Mouse (Mus musculus) activated CD4-positive, CD25-positive, alpha-beta regulatory T cell, adult 4 months (primary cell): ENCODE measurements around the gene Galnt12. TPM values are rescaled to one million over a fixed set of nuclear protein-coding genes. Genes with fewer than 3 reads are reported as not detected.
"Not testable (repeated sequence)": the region's sequence is repeated elsewhere in the genome, so short reads cannot be mapped to it uniquely, and the experiment has no call there.

ENCODE experiments used
- ATAC-seq: one replicate; pipeline ENCODE4 v1.8.0; 2017
- polyA plus RNA-seq, 2 experiments: library from polyadenylated mRNA; unstranded; fragments of 100-300 nt; shearing (Covaris generic); gene quantifications; one replicate each; pipeline ENCODE4 v1.2.1; 2017

Gene Galnt12
- 1 to 10 TPM; 4.4 to 8.1 TPM for polyA plus RNA-seq

DNA sequence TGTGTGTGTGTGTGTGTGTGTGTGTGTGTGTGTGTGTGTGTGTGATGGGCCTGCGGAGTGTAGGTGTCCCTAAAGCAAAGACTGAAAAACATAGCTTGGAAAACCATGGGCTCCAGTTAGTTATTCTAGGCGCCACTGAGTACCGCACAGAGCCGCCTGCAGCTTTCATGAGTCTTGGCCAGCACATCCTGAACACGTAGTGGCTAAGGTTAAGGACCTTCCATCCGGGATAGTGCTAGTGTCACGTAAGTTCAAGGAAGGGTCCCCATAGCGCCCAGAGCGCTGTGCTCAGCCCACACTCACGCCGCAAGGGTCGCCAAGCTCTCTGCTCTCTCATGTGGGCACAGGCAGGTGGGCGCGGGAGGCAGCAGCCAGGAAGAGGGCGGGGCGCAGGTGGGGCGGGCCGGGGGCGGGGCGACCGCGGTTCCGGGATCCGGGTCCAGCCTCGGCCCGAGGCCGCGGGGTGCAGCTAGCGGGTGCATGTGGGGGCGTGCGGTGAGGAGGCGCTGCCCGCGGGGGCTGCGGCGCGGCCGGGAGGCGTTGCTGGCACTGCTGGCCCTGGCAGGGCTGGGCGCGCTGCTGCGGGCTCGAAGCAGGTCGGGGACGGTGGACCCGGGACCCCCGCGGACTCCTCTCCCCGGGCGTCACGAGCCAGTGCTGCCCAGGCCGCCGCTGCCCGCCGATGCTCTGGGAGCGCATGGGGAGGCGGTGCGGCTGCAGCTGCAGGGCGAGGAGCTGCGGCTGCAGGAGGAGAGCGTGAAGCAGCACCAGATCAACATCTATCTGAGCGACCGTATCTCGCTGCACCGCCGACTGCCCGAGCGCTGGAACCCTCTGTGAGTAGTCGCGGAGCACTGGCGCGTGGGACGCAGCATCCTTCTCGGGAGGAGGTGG lies at the start of gene Galnt12:
Galnt12 (plus strand) TSS at position 417 of the 894 bp plus-strand sequence.
- peak; percentile 74 for ATAC-seq

DNA sequence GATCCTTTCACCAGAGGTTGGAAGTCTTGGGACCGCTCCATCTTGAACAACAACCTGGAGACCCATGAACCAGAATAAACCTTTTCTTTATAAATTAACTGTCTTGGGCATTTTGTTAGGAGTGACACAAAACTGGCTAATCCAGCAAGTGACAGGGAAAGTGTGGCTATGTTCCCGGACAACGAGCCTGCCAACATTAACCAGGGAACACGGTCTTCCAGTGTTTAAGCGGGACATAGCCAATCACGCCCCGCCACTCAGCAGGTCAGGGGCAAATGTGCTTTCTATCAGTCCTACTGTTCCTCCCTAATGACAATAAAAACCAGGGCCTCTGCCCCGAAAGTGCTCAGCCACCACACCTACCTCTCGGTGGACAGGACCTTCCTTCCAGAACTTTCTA lies 47.8 kb upstream of the Galnt12 start:
- no peak for ATAC-seq

DNA sequence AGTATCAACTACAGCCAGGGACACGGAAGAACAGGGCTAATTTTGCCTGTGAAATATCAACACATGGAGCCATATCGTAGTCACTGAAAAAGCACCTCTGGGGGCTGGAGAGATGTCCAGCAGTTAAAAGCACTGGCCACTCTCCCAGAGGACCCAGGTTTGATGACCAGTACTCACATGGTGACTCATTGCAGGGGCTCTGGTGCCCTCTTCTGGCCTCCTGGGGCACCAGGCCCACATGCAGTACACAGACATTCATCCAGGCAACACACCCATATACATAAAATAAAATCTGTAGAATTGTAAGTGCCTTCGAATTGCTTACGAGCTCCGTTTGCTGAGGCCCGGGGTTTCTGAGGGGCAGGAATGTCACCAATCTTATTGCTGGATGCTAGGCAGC lies 44.7 kb upstream of the Galnt12 start:
- ATAC-seq, result no peak

DNA sequence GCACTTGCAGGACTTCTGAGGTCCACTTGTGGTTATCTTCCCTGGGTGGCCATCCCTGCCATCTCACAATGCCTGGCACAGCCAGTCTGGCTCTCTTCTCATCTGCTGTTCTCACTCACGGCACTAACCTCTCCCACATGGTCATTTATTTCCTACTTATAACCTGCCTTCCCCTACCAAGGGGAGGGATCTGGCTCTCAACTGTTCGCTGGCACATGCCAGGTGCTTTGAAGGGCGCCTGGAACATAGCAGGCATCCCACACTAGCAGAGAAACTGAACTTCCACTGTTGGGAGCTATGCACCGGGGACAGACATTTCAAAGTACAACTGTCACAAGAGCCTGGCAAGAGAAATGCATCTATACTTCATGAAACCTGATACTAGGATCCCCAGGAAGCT lies 43.9 kb upstream of the Galnt12 start:
- ATAC-seq, result no peak

DNA sequence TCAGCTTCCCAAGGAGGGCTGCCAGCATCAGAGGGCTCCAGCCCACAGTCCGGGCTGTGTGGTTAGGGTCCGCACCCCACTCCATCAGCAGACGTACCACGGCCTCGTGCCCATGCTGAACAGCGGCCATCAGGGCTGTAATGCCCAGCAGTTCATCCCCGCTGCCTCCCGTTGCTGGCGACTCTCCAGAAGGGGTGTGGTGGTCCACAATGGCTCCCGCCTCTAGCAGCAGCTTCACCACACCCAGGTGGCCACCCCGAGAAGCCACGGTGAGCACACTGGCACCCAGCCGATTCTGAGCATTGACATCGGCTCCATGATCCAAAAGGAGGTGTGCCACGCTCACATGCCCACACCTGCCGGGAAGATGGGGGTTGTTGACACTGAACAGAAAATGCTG lies 42.5 kb upstream of the Galnt12 start:
- ATAC-seq, result no peak

DNA sequence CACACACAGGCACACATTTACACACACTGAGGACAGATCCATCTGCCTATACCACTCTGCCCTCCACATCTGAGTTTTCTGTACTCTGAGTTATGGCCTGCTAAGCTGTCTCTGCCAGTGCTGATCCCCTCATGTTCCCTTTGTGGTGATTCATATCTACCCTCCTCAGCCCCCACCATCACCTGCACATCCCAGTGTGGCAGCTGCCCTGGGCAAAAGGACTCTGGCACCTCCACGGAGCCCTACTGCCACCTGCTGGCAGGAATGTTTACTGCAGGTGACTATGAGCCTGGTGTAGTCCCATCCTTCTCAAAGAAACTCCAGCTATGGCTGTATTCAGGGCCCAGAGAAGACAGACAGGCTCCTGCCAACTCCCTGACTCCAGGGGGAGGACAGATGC lies 41.5 kb upstream of the Galnt12 start:
- ATAC-seq, result peak; percentile 52

DNA sequence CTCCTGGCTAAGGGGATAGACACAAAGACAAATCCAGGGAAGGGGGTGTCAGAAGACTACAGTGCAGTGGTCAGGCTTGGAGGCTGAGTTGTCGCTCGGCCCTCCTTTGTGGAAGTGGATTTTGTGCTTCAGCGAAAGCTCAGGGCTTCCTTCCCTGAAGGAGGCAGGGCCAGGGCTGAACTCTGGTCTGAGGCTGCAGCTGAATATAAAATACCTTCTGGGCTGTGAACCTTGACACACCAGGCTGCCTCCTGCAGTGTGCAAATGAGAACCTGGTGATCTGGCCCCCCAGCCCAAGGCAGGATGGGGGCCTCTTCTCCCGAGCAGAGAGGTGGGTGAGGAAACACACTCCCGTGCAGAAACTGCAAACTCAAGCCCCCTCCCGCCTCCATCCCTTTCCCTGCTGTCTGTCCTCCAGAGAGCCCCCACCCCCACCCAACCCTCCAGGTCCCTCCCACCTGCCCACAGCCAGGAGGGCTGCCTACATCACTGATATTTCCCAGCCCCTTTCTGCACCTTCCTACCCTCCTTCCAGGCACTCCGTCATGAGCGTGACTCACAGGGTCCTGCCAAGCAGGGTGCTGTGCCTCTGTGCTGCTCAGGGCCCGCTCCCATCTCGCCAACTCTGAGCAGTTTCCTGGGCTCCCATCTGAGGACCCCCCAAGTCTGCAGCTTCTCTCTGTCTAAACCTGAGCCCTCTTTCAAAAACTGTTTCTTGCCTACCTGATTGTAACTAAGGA lies 40.9 kb upstream of the Galnt12 start:
- no peak for ATAC-seq

DNA sequence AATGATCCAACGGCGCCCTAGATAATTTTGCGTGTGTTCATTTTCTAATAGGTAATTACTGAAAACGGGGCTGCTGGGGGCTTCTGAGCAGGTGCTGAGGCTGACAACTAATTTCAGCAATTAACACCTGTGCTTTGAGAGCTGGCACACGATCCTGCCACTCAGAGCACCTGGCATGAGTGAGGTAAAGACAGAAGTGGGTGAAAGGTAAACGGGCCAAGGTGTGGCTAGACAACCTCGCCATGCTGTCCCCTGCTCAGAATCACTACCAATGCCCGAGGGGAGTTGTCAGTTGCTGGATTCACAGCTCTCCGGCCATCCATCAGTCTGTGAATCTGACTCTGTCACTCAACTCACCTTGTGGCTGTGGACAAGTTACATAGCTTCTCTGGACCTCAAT lies 39.8 kb upstream of the Galnt12 start:
- no peak for ATAC-seq

DNA sequence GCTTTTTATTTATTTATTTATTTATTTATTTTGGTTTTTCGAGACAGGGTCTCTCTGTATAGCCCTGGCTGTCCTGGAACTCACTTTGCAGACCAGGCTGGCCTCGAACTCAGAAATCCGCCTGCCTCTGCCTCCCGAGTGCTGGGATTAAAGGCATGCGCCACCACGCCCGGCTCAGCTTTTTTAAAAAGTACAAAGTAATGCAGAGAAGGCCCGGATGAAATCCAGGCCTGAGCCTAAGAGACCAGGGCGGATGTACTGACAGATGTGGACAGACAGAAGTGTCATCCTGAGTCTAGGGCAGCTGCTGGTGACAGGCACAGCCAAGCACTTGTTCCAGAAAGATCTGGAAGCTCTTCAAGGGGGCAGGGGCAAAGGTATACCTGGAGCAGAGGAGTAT lies 36.5 kb upstream of the Galnt12 start:
- not testable (repeated sequence) for ATAC-seq

DNA sequence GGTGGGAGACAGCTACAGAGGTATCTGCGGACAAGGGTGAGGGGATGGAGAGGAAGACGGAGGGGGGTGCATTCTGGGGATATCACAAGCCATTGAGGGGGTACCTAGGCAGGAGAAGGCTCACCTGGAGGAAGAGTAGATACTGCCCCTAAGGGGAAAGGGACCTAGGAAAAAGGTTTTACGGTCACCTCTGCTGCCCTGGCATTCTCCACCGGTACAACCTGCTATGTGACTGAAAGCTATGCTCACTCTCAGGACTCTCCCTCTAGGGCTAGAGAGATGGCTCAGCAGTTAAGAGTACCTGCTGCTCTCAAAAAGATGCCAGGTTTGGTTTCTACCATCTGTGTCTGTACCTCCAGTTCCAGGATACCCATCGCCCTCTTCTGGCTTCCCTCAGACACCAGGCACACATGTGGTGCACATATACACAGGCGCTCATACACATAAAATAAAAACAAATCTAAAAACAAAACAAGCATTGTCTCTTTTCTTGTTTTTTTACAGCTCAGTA lies 36.1 kb upstream of the Galnt12 start:
- no peak for ATAC-seq

DNA sequence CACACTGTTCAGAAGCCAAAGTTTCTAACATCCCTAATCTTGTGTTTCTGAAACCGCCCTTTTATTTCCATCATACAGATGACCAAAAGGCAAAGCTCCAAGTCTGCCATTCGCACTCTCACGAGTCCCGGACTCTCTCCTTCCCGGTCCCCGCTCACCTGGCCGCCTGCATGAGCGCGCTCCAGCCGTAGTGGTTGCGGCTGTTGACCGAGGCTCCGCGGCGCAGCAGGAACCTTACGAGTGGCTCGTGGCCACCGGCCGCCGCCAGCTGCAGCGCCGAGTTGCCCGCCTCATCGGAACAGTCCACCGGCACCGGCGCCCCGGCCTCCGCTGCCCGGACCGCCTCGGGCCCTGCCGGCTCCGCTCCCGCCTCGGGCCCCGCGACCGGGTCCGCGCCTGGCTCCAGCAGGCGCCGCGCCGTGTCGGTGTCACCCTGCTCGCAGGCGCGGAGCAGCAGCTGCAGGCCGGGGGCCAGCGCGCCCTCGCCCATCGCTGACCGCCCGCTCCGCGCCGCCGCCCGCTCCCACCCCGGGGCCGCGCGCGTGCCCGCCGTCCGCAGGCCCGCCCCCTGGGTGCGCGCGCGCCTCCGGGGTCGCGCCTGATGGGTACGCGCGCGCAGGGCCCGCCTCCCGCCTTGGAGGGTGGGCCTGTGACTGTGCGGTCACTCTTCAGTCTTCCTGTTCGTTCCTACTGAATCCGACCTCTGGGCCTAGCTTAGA lies 34.8 kb upstream of the Galnt12 start, which contains the start of gene Anks6:
Anks6 (minus strand) TSS at position 637 of the 719 bp plus-strand sequence.
- ATAC-seq, result no peak

DNA sequence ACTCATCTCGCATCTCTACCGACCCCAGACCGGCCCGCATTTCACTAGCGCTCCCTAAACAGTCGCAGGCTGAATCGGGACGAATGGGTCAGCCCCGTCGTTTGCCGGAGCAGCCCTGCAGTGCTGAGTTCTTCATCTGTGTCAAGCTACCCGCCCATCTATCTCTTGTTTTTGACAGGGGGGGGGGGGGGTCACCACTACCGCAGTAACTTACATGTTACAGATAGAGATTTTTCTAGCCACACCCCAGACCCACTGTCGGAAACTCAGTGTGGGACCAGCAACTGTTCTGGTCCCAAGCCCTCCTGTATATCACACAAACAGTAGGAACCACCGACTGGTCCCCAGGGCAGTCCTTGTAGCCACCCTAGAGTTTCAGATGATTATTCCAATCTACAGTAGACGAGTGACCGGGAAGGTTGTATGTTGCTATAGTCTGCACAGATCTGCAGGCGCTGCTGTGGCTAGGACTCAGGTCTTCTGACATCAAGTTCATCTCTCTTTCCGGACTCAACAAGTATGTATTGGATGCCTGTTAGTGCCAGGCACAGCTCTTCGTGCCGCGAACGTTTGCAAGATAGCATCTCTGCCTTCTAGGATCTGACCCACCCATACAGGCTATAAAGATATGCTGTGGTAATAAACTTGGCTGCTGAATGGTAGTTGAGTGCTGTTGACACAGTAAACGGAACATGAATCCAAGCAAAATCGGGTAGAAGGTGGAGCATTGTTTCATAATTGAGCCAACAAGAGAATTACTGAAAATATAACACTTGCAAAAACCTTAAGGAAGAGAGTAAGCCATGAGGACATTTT lies 34.0 kb upstream of the Galnt12 start:
- no peak for ATAC-seq

DNA sequence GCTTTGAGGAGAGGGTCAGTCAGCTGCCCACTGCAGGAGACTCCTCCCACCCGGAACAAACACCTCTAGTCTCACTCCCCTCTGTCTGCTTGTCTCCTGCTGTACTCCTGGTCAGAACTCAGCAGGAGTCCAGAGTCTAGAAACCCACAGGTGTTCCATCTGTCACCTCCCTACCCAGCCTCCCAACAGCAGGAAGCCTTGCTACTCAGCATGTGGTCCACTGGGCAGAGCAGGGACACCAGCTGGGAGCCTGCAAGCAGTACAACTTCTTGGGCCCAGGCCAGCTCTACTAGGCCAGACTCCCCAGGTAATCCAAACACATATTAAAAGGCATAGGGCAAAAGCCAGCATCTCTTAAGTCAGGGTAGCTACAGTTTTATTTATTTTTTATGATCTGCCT lies 30.8 kb upstream of the Galnt12 start:
- no peak for ATAC-seq

DNA sequence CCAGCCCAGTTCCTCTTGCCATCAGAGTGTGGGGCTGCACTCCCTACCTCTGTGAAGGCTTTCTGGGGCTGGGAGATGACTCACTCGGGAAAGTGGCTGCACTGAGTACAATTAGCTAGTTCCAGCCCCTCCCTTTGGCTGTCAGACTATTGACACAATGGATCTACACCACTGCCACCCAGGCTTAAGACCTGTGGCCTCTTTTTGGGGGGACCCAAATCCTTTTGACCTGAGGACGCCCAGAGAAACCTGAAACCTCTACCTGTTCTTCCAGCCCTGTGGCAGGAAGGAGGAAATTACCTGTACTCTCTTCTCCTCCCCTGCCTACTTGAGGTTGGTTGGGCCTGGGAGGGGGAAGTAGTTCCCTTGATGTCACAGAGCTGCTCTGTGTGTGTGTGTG lies 16.7 kb upstream of the Galnt12 start:
- no peak for ATAC-seq

DNA sequence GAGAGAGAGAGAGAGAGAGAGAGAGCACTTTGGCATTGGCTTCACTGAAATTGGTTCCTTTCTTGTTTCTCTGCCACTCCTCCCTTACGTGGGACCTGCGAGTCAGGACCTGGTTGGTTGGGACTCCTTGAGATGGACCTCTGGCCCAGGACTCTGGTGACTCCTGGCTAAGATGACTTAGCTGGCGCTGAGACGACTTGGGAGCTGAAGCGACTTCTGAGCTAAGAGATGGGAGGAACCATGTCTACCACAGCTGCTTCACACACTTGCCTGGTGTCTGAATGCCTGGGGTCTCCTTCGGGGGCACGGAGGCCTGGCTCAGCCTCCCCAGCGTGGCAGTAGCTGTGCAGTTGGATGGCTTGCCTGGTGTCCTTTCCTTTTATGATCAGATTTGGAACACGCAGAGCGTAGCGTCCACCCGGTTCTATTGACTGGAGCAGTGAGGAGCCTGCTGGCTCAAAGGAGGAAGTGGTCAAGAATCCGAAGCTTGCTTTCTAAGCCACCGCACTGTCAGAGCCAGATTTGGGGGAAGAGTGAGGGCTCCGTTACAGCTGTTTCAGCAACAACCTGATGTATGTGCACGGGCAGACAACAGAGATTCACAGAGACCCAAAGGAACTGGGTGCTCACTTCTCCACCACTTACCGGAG lies 11.6 kb upstream of the Galnt12 start:
- ATAC-seq, result no peak

DNA sequence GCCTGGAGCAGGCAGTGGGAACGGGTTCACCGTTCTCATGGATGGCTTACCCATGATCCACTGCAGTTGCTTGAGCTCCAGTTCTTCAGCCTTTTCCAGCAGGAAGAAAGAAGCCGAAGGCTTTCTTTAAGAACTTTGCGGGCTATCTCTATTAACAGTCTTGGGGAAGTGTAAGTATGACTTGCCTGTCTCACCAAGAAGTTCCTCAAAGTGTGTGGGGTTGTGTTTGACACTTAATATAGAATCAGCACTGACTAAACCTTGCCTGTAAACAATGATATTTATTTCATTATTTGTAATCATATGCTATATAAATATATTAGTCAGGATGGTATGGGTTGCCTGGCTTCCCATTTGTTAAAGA lies 11.1 kb upstream of the Galnt12 start:
- ATAC-seq, result no peak

DNA sequence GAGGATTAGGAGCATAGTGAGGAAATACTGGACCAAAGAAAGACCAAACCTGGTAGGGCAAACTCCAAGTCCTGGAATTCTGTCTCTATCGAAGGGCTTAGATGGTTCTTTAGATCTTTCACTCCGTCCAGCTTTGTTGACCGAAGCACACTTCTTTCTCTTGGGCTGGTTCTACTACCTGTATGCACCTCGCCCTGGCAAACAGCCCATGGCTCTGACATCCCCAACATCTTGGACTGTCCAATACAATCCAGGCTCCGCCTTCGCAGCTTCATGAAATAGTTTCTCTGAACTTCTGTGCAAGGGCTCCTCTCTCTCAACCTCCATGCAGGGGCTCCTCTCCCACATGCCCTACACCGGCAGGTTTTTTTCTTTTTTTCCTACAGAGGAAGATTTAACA lies 7.9 kb upstream of the Galnt12 start:
- no peak for ATAC-seq

DNA sequence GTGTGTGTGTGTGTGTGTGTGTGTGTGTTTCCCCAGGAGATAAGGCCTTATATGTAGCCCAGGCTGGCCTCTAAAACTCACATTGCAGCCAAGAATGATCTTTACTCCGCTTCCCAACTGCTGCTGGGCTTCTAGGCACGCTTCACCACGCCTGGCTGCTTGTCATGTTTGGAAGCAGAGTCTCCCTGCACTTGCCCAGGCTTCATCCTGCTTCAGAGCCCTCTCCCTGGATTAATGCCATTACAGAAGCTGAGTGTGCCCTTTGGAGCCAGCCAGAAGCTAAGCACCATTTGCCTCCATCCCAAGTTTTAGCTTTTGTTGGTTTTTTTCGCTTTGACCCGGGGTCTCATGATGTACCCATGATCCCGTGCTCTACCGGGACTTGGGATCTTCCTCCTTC lies 3.0 kb upstream of the Galnt12 start:
- no peak for ATAC-seq

DNA sequence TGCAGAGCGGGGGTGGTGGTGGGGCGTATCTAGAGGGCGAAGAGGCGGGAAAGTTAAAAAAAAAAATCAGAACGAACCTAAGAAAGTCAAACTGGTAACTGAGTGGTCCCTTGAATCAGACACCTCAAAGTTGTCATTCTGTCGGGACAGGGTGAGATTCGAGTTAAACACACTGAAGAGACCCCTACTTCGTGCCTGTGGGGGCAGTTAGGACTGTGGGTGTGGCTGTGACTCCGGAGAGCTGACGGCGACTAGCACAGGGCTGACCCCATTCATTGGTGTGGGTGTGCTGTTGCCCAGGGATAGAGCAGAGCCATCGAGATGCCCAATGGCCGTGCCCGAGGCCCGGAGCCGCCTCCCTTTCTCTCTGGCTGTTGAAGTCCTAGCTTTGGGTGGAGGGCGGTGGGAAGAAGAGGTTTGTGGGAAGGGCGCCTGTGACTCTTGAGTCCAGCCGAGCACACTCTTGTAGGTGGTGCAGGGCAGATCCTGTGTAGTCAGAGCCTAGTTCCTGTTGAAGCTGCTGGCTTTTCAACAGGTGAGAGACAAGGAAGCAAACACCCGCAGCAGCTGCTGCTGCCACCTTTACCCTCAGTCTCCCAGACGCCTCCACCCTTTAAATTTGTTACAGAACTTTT lies 795 bp downstream of the Galnt12 start:
- no peak for ATAC-seq

DNA sequence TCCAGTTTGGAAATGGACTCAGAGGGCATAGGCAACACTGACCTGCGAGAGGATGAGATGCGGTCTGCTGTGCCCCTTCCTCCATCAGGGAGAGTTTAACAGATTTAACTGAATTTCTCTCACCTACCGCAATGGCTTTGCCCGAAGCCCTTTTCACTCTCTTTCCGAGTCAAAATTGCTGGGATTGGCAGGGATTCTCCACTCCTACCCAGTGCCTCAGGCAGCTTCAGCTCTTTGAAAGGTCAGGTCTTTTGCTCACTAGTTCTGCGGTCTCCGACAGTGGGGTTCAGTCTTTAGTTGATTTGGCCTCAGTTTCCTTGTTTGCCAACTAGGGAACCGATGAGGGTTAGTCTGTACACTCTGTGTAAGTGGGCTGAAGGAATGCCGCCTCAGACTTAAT lies 1.5 kb downstream of the Galnt12 start:
- no peak for ATAC-seq

DNA sequence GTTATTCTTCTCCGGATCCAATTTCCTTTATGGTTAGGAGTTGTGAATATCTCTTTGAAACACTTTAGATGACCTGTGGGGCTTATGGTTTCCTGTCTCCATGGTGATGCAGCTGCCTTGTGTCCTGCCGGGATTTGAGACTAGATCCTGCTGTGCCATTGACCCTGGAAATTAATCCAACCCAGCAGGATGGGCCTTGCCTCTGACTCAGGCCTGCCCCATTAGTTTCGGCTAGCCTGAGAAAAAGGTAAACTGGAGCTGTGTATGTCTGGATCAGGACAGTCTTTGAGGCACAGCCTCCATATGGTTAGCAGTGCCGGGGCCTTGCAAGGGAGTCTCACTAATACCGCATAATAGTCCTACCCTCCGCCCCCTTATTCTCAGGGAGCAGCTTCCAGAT lies 1.9 kb downstream of the Galnt12 start:
- ATAC-seq, result no peak
